Mouse (Mus musculus): ENCODE data around the gene Mettl7a1.

DNA sequence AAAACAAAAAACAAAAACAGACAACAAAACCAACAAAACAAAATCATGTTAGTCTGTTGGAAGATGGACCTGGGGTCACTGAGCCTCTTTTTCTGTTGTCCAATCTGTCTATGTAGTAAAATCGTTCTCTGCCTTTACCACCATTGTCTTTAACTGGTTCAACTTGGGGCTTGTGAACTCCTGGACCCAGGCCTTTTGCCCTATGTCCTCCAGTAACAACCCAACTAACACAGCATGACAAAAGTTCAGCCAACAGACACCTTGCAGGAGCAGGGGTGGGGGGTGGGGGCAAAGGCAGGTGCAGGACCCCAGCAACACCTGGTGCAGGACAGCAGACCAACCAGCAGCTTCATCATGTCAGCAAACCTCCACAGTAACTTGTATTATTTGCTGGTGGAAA lies 15.9 kb downstream of the Mettl7a1 start:
- no peak for TF ChIP-seq CTCF (IDR thresholded peaks at IDR 0.05; ENCODE audit: low read depth, low read length)
- TF ChIP-seq POLR2A (IDR thresholded peaks at IDR 0.05; ENCODE audit: extremely low read depth, insufficient read depth, low read length), result no peak
